Mouse (Mus musculus) cerebellum, adult 2 months (tissue): ENCODE measurements around the gene Vamp1. TPM values are rescaled to one million over a fixed set of nuclear protein-coding genes. Genes with fewer than 3 reads are reported as not detected.

ENCODE experiments used
- DNase-seq, 2 experiments: peaks; one replicate each; pipeline ENCODE4 v3.0.0; 2021
- H3K27ac ChIP-seq: fragments of 200-500 bp; 2 replicates; pipeline ENCODE4 v1.5.1; 2012; ENCODE audit warnings: low read length, control low read depth, inconsistent platforms; ENCODE audit not compliant: insufficient read depth
- H3K27me3 ChIP-seq: fragments of 200-500 bp; 2 replicates; pipeline ENCODE4 v1.6.1; 2012; ENCODE audit warnings: inconsistent platforms, mild to moderate bottlenecking, low read length, moderate library complexity; ENCODE audit not compliant: control insufficient read depth, insufficient read depth
- H3K4me1 ChIP-seq: fragments of 200-500 bp; 2 replicates; pipeline ENCODE4 v1.6.1; 2011; ENCODE audit warnings: low read length; ENCODE audit not compliant: control insufficient read depth, insufficient read depth
- H3K4me3 ChIP-seq: fragments of 200-500 bp; replicated peaks from 2 replicates; pipeline ENCODE3; 2011; ENCODE audit warnings: mild to moderate bottlenecking, low read depth, low read length, control low read depth; ENCODE audit not compliant: insufficient read depth
- CTCF ChIP-seq: fragments of 200-500 bp; IDR thresholded peaks from 2 replicates; pipeline ENCODE4 v1.5.1; 2011; ENCODE audit warnings: low read depth, mild to moderate bottlenecking, control low read depth, low read length, moderate library complexity, borderline replicate concordance; ENCODE audit not compliant: insufficient read depth
- POLR2A ChIP-seq: fragments of 200-500 bp; IDR thresholded peaks from 2 replicates; pipeline ENCODE4 v1.6.1; 2011; ENCODE audit warnings: low read length, control low read depth, borderline replicate concordance; ENCODE audit not compliant: insufficient read depth
- WGBS: fragments of 180-500 bp; shearing (Covaris S2); methylation state at CpG from one replicate; pipeline ENCODE4 v1.1.7; 2018; 5-methylcytosine and 5-hydroxymethylcytosine counted together
- polyA plus RNA-seq: library from polyadenylated mRNA; depleted of rRNA; stranded (reverse); fragments of >200 nt; gene quantifications from 2 replicates; pipeline ENCODE4 v1.2.3, GENCODE M21; 2012

Vamp1 gene
- polyA plus RNA-seq, 1 experiment: 718 TPM

- H3K27ac ChIP-seq: no peak overlapping the region
- H3K27me3 ChIP-seq: no peaks in the 10 kb centered on the region
- WGBS: 48% methylated on average over 11 of the region's 11 CpGs
- peaks cover 9% of the 10 kb centered on the region for H3K4me1 ChIP-seq
- no peak overlapping the region for H3K4me3 ChIP-seq
- peak in 1 of 2 experiments; percentile 38 for DNase-seq
- TF ChIP-seq POLR2A (no peak), CTCF (no peak)
These were observed 2.5 kb downstream of the Vamp1 start for GRCm38 (mm10) chr6:125217899-125218298.

- H3K4me1 ChIP-seq: peaks cover 9% of the 10 kb centered on the region
- H3K27ac ChIP-seq: no peak overlapping the region
- H3K4me3 ChIP-seq: no peak overlapping the region
- peak; percentile 58 for TF ChIP-seq CTCF
- no peak for TF ChIP-seq POLR2A
- peak; percentile 59 to 61 for DNase-seq
- WGBS: 64% methylated on average over 4 of the region's 4 CpGs
- H3K27me3 ChIP-seq: no peaks in the 10 kb centered on the region
These were observed 3.6 kb downstream of the Vamp1 start for GRCm38 (mm10) chr6:125218963-125219362.

GRCm38 (mm10) chr6:125221115-125221745 lies 5.9 kb downstream of the Vamp1 start:
- H3K4me1 ChIP-seq: peaks cover 9% of the 10 kb centered on the region
- no peak for TF ChIP-seq CTCF
- no peak for TF ChIP-seq POLR2A
- no peak overlapping the region for H3K4me3 ChIP-seq
- 88% methylated on average over 20 of the region's 20 CpGs for WGBS
- no peak for DNase-seq
- H3K27me3 ChIP-seq: no peaks in the 10 kb centered on the region
- H3K27ac ChIP-seq: no peak overlapping the region

GRCm38 (mm10) chr6:125222146-125222545 lies 6.8 kb downstream of the Vamp1 start:
- Histone ChIP-seq H3K4me3 (no peak overlapping the region), H3K27me3 (no peaks in the 10 kb centered on the region), H3K27ac (no peak overlapping the region), H3K4me1 (peaks cover 9% of the 10 kb centered on the region; the same call in 1 of the 2 replicates)
- DNase-seq: no peak
- no peak for TF ChIP-seq POLR2A
- no peak for TF ChIP-seq CTCF
- WGBS: 62% methylated on average over 2 of the region's 2 CpGs

GRCm38 (mm10) chr6:125222577-125222976 lies 7.2 kb downstream of the Vamp1 start:
- Histone ChIP-seq H3K4me3 (no peak overlapping the region), H3K4me1 (peaks cover 7% of the 10 kb centered on the region; the same call in 1 of the 2 replicates), H3K27ac (no peak overlapping the region), H3K27me3 (no peaks in the 10 kb centered on the region)
- TF ChIP-seq POLR2A: no peak
- no peak for TF ChIP-seq CTCF
- WGBS: 85% methylated on average over 3 of the region's 3 CpGs
- DNase-seq: no peak

GRCm38 (mm10) chr6:125225518-125226115 lies 10.3 kb downstream of the Vamp1 start:
- 64% methylated on average over 5 of the region's 5 CpGs for whole genome bisulfite sequencing
- Histone ChIP-seq H3K4me3 (no peak overlapping the region), H3K27me3 (no peaks in the 10 kb centered on the region)

GRCm38 (mm10) chr6:125230571-125230970 lies 15.2 kb downstream of the Vamp1 start:
- TF ChIP-seq CTCF (no peak), POLR2A (no peak)
- H3K4me1 ChIP-seq: peaks cover 9% of the 10 kb centered on the region; the same call in 1 of the 2 replicates
- no peak for DNase-seq
- H3K4me3 ChIP-seq: no peak overlapping the region
- no peaks in the 10 kb centered on the region for H3K27me3 ChIP-seq
- WGBS: 54% methylated on average over 9 of the region's 9 CpGs
- peak overlapping the region; percentile 32; the same call in 1 of the 2 replicates for H3K27ac ChIP-seq

More at GRCm38 (mm10) chr6:125225518-125226115, 10.3 kb downstream of the Vamp1 start:
- H3K27ac ChIP-seq: no peak overlapping the region
- peaks cover 2% of the 10 kb centered on the region; the same call in 1 of the 2 replicates for H3K4me1 ChIP-seq
- no peak for DNase-seq
- TF ChIP-seq POLR2A: no peak
- peak; percentile 53; the same call in 1 of the 2 replicates for TF ChIP-seq CTCF

- H3K4me3 ChIP-seq: peak within 1 kb of the TSS; percentile 74
- peak within 1 kb of the TSS; percentile 85 for H3K27ac ChIP-seq
- TF ChIP-seq POLR2A: peak; percentile 41; the same call in 1 of the 2 replicates
- TF ChIP-seq CTCF: no peak
- 3% methylated on average over 16 of the region's 16 CpGs for WGBS
- DNase-seq: peak; percentile 67 to 71
- H3K4me1 ChIP-seq: peaks cover 9% of the 10 kb centered on the region; the same call in 1 of the 2 replicates
- no peaks in the 10 kb centered on the region for H3K27me3 ChIP-seq
These were observed 16.0 kb downstream of the Vamp1 start, which contains the start of gene Tapbpl for GRCm38 (mm10) chr6:125231117-125232044. Gene Tapbpl, minus strand, starts transcription at chr6:125231860.
